Mouse (Mus musculus) CD4-positive, CD25-positive, alpha-beta regulatory T cell, adult 2 months (primary cell): Measurements from ENCODE around the gene Neto2.
A peak's percentile ranks its signal among the peaks of the same experiment; 100 is the strongest.
"Not testable (repeated sequence)": the region's sequence is repeated elsewhere in the genome, so short reads cannot be mapped to it uniquely, and the experiment has no call there.

Source experiments
- DNase-seq: peaks from one replicate; pipeline ENCODE4 v3.0.0-alpha.2; 2012; ENCODE audit warnings: low read depth, low spot score

The Neto2 gene

DNA sequence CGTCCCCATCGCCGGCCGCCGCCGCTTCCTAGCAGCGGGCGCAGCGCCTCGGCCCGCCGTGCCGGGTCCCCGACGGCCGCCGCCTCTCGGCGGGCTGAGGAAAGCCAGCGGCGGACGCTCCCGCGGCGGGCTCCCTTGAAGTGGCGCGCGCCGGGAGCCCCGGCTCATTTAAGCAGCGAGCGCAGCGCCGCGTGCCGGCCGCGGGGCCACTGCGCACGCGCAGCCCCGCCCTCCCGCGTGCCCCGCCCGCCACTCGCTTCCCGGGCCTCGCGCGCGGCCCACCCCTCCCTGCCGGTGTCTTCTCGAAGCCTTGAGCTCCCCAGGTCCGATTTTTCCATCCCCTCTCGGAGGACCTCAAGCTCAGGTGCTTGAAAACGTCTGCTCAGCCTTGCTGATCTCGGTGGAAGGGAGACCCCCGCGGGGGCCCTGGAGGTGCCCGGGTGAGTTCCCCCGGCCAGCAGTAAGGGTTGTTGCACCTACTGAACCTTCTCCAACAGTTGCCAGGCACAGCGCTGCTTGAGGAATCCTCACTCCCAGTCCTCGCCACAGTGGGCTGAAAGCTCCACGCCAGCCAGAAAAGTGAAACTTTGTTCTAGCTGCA is at the start of gene Neto2:
TSS of gene Neto2 (minus strand) at position 174 of the 601 bp plus-strand sequence.
- DNase-seq = peak; percentile 90

GRCm38 (mm10) chr8:85745053-85745452 is 44.3 kb upstream of the Neto2 start:
- no peak for DNase-seq

GRCm38 (mm10) chr8:85730545-85730944 is 29.8 kb upstream of the Neto2 start:
- DNase-seq = no peak

DNA sequence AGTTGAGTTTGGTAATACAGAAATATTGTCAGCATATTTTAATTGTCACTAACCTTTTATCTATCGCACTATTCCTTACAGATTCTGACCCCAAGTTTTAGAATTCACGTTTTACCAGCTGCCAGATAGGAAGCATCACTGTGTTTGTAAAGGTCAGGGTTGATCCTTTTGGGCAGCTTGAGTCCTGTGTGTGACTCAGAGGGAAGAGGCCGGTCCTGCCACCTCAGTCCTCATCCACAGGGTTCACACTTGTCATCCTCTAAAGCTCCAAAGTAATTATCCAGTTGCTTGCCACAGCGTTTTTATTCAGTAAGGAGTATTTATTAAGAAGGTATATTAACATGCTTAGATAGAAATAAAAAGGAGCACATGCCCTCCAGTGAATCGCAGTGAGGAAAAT is 16.5 kb upstream of the Neto2 start:
- no peak for DNase-seq

GRCm38 (mm10) chr8:85716696-85717095 is 16.0 kb upstream of the Neto2 start:
- DNase-seq = no peak

DNA sequence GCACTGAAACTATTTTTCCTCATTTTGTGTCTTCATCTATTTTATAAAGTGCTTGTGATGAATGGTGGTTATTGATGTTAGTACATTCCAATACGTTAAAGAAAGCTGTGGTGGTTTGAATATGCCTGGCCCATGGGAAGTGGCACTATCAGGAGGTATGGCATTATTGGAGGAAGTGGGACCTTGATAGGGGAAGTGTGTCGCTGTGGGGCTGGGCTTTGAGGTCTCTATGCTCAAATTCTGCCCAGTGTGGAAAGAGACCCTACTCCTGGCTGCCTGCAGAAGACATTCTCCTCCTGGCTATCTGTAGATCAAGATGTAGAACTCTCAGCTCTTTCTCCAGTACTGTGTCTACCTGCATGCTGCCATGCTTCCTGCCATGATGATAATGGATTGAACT is 6.3 kb upstream of the Neto2 start:
- no peak for DNase-seq

DNA sequence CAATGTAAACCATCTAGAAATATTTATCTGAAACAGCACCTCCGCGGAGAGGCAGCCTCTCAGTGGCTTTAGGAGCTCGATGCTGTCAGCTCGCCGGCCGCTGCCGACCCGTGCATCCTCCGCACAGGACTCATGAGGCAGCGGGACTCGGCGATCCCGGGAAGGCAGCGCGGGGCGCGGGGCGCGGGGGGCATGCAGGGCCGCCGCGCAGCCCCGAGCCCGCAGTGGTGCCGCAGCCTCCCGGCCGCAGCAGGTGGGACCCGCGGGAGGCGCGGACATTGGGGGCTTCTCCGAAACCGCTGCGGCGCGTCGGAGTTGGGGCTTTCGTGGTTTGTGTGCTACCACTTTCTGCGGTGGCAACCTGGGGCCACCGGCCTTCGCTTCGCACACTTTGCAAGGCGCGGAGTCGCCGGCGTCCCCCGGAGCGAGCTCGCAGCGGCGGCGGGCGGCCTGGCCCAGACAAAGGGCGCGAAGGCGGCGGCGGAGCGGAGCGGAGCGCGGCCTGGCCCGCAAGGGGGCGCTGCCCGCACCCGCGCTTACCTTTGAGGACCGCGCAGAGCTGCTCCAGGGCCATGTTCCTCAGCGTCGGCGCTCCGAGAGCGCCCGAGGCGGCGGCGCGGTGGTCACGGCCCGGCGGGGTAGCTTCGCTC is 498 bp downstream of the Neto2 start:
- DNase-seq = peak; percentile 77

- peak; percentile 85 for DNase-seq
Observed at GRCm38 (mm10) chr8:85699051-85699450, 1.7 kb downstream of the Neto2 start.

DNA sequence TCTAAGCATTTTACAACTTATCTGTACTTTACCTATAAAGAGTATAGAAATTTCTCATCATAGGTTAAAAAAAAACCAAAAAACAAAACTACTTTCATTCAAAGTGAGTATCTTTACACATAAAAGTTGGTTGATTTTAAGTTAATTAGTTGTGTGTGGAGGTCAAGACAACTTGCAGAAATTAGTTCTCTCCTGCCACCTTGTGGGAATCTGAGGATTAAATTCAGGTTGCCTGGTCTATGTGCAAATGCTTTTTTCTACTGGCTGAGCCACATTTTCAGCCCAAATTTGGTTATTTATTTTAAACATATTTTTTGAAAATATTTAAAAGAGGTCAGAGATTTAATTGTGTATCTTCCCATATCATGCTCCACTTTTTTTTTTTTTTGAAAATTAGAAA is 35.6 kb downstream of the Neto2 start:
- DNase-seq = peak; percentile 79

DNA sequence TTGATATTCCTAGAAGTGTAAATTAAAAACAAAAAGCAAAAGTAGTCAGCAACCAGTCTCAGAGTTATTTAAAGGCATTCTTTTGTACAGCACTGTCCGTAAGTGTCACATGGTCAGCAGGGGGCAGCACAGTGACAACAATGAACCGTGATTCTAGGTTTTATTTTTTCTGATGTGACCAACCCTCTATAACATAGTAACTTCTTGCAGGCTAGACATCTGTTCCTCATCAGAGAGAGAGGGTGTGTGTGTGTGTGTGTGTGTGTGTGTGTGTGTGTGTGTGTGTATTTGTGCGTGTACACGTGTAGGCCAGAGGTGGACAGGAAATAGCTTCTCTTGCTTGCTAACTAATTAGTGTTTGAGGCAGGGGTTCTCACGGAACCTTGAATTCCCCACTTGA is 38.7 kb downstream of the Neto2 start:
- peak; percentile 77 for DNase-seq

DNA sequence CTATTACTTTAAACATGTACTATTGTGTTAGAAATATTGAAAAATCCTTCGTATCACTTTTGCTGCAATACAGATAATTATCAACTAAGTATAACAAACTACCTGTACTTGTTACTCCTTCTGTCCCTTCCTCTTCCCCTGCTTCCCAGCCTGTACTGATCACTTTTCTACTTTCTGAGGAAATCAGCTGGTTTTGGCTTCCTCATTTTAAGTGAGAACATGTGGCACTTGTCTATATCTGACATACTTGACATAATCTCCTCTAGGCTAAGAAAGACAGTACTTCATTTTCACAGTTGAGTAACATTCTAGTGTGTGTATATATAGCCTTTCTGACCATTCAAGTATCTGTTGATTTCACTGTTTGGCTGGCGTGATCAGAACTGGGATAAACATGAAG is 49.5 kb downstream of the Neto2 start:
- no peak for DNase-seq

- no peak for DNase-seq
Observed at GRCm38 (mm10) chr8:85648553-85648952, 52.2 kb downstream of the Neto2 start.

DNA sequence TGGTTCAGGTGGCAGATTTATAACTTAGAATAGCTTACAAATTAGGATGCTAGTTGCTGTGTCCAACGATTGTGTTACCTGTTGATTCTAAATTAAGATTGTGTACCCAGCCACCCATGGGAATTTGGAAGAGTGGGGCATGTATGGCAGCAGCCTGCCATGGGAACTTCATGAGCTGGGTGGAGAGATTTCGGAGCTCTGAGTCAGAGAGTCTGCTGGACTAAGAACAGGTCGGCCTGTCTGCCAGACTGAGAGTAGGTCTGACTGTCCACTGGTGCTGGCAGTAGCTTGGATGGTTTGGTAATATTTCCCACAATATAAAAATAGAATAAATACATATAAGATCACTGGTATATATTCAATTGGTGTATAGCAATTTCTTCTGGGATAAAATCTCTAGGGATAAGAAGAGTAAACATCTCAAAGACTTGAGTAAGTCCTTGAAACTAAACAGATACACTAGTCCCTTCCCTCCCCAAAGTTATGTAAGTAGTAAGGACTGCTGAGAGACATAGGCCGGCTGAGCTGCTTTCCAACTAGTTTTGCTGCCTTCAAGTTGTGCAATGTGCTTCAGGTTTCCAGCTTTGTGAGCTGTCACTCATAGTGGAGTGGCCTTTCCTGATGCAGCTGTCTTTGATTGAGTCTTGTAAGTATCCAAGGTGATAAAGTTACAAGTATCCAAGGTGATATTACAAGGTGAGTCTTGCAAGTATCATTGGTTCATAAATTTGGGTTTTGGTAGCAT is 55.6 kb downstream of the Neto2 start:
- no peak for DNase-seq

DNA sequence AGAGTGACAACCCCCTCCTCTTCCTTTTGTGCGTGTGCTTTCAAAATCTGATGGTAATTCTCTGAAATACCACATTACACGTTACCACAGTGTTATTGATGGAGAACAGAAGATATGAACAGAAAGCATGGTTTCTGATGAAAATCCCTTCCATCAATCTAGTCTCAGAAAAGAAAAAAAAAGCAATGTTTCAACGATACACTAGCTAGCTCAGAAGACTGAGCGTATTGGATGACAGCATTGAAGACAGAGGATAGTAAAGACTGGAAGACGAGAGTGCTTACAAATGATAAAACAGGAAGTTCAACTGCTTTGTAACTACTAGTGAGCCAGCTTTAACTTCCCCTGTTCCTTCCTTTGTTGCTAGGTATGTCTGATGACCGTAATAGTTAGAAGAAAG is 76.3 kb downstream of the Neto2 start:
- peak; percentile 70 for DNase-seq

DNA sequence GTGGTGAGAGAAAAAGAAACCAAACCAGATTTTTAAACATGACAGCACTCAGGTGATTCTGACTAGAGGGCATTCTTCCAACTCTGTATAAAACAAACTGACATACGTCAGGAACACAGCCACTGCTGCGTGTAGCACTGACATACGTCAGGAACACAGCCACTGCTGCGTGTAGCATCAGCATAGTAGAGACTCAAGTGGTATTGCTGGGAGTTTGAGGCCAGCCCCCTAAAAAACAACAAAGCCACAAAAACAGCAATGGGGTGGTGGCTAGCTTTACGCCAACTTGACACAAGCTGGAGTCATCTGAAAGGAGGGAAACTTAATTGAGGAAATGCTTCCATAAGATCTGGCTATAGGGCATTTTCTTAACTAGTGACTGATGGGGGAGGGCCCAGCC is 77.5 kb downstream of the Neto2 start:
- peak; percentile 6 for DNase-seq

GRCm38 (mm10) chr8:85618789-85619188 is 81.9 kb downstream of the Neto2 start:
- peak; percentile 19 for DNase-seq

- not testable (repeated sequence) for DNase-seq
Observed at GRCm38 (mm10) chr8:85617125-85617524, 83.6 kb downstream of the Neto2 start.

DNA sequence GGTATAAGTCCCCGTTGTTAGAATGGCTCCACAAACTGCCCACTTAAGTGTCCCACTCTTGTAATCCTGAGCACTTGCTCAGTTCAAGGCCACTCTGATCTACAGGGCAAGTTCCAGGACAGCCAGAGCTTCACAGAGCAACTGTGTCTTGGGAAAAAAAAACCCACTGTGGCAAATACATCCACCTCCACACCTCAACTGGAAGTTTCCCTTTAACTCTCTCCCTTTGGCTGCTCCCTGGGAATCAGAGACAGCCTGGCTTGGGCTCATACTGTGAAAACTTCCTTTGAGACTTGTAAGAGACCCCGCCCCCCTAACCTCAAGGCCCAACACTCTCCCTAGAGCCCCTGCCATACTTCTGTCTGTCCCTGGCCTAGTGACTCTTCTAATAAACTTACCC is 91.9 kb downstream of the Neto2 start:
- DNase-seq = no peak

GRCm38 (mm10) chr8:85607804-85608203 is 92.9 kb downstream of the Neto2 start:
- DNase-seq = no peak

DNA sequence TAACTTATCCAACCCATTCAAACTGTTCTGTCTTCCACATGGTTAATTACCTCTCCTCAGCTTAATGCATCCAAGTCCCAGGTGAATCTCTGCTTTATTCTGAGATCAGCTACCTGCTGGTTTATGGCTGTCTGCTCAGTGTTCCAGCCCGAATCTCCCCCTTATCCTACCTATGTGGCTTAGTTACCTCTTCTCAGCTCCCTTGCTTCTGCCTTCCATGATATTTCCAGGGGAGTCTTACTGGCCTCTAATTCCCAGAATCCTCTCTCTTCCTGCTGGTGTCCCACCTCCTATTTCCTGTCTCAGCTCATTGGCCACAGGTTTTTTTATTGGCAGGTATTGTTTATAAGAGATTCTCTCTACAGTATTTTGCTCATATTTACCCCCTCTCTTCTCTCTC is 93.8 kb downstream of the Neto2 start:
- no peak for DNase-seq

DNA sequence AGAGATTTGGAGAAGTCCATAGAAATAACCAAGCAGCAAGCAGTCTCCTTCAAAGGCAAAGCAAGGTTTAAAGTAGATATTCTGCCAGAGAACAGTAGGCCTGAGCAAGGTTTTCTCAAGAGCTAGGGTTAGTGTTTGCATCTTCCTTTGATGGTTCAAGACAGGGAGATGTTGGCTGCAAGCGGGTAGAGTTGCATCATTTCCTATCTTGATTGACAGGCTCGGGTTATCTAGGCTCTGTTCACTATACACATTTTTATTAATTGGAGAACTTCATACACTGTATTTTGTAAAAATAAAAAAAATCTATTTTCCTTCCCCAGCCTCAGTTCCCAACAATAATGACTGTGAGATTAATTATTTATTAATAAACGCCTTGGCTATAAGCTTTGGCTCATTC is 94.2 kb downstream of the Neto2 start:
- no peak for DNase-seq

- DNase-seq = no peak
Observed at GRCm38 (mm10) chr8:85604201-85604600, 96.5 kb downstream of the Neto2 start.
